Mouse (Mus musculus) kidney, postnatal 36 days (tissue): Measurements from ENCODE around the gene Adcy10.

ENCODE experiments used
- DNase-seq, 2 experiments: peaks; one replicate each; pipeline ENCODE4 v3.0.0; 2021 to 2022; ENCODE audit warnings: mixed read lengths in 2 of 2

Gene Adcy10

DNA sequence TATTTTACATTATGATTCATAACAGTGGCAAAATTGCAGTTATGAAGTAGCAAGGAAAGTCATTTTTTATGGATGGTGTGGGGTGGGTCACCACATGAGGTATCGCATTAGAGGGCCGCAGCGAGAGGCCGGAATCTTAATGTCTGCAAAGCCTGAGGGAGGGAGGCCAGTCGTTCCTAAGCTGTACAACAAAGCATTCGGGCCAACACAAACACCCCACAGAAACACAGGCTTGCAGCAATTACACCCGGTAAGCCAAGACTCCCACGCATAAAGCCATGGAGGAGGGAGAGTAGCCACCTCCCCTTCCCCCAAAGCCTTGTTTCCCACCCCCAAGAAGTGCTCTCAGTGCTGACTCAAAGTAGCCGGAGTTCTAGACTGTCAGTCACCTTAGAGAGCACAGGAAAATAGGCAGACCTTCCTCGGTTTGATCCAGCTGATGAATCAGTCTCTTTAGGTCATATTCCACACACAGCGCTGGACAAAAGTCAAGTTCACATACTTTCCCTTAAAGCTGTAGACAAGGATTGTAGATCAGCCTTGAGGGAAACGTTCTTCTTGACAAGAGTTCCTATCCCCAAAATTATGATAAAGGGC, 51.2 kb downstream of the Adcy10 start:
- DNase-seq, result peak; percentile 14 to 38

GRCm38 (mm10) chr1:165537241-165537807, 52.3 kb downstream of the Adcy10 start:
- no peak for DNase-seq

DNA sequence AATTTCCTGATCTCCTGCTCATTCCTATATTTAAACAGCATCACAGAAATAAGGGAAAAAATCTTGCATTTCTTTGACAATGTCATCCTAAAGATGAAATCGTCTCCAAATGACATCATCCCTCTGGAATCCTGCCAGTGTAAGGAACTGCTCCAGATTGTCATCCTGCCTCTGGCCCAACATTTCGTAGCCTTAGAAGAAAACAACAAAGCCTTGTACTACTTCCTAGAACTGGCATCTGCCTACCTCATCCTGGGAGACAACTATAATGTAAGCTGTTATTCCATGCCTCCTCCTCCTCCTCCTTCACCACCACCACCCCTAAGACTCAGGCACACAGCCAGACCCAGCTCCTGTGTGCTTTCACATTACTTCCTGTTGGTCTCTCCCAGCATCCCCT, 71.7 kb downstream of the Adcy10 start:
- no peak for DNase-seq

DNA sequence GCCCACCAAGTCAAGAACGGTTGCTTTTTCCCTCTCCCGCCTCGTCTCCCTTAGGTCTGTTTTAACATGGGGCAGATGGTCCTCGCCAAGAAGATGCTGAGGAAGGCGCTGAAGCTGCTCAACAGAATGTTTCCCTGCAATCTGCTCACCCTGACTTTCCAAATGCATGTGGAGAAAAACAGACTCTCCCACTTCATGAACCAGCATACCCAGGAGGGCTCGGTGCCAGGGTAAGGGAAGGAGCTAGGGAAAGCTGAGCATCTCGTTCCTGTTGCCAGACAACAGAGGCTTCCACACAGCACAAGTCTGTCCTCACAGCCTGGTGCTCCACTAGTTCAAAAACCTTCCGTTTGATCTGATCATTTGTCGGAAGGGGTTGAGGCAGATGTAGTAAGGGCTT, 74.1 kb downstream of the Adcy10 start:
- no peak for DNase-seq

DNA sequence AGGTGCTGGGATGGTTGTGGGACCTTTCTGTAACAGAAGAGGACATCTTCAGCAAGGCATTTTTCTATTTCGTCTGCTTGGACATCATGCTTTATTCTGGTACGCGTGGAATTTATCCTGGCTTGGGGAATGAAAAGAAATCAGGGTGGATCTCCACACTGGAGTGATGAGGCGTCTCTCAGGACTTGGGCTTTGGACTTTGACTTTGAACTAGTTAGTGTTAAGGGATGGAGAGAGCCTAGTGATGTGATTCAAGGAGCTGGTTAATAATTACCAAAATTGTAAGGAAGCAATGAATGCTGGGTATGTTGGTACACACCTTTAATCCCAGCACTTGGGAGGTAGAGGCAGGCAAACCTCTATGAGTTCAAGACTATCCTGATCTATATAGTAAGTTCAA, 80.3 kb downstream of the Adcy10 start:
- peak; percentile 22 to 65 for DNase-seq

DNA sequence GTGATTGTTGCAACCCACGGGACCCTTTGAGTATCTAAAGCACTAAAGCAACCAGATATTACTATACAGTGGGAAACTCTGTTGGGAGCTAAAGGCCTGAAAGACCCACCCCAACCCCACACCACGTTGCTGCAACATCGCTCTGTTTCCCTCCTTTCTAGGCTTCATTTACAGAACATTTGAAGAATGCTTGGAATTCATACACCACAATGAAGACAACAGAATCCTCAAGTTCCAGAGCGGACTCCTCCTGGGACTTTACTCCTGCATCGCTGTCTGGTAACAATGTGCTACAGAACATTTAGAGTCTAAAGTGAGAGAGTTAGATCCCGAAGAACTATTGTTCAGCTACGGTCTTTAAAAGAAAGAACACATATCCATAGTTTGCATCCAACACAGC, 82.5 kb downstream of the Adcy10 start:
- no peak for DNase-seq

GRCm38 (mm10) chr1:165576005-165576404, 91.0 kb downstream of the Adcy10 start:
- DNase-seq, result no peak

DNA sequence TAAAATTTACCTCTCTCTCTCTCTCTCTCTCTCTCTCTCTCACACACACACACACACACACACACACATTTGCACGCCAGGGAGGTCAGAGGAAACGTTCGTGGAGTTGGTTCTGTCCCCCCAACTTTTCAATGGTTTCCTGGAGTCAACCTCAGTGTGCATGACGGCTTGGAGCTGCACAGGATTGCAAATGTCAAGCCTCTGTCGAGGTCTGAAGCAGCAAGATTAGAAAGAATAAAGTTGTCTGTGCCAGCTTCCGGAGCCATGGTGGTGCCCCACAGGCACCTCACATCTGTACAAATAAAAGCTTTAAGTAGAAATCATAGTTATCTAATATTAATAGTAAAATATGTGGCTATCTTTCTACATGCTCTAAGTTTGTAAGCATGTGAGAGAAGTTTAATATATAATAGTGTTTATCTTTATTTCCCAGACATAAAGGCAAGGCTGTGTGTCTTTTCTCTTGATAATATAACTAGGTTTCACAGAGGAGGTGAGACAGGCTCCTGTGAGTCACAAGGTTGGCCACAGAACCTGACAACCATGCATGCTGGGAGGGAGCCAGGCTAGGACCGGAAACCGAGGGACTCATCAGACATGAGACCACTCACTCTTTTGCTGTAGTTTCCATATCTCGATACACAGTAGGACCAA, 91.6 kb downstream of the Adcy10 start:
- no peak for DNase-seq

DNA sequence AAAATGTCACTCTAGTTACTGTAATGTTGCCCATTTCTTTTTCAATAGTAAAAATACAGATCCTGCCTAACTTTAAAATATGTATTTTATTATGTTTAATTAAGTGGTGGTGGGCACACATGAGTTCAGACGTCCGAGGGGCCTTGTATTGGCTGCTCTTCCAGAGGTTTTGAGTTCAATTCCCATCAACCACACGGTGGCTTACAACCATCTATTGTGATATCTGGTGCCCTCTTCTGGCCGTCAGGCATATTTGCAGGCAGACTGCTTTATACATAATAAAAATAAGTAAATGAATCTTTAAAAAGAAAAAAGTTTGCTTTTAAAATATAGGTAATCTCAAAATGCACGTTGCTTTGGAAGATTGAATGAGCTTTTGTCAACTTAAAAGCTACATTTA, 94.3 kb downstream of the Adcy10 start:
- DNase-seq, result no peak

- DNase-seq, result no peak
These were observed 96.3 kb downstream of the Adcy10 start for GRCm38 (mm10) chr1:165581255-165581654.

- DNase-seq, result peak; percentile 92 to 96
These were observed 98.7 kb downstream of the Adcy10 start for GRCm38 (mm10) chr1:165583529-165584184.

DNA sequence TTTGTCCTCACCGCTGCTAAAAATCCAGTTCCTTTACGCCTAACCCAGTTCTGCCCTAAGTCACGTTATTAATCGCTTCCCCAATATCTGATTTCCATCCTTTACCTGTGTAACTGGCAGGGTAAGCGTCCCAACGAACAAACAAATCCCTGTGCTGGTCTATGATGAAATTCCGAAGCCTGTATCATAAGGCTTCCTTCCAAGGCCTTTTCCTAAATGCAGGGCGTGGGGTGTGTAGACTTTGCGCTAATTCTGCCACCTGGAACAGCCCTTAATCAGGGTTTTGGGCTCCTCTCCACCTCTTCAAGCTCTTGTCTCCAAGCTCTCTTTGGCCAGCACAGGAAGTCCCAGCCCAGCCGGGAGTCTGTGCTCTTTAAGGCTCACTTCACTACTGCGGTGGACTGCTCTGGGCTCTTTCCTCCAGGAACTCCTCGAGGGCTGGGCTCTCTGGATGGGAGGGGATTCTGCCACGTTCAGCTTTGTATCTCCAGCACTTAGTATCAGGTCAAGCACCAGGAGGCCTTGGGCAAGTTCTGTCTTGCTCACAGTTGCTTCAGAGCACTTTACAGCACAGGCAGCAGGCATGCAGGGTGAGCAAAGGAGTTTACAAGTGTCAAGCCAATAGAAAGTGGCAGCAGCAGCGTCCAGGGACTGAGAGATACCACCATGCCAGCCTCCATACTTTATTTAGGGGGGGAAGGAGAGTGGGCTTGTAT, 100.6 kb downstream of the Adcy10 start:
- DNase-seq, result peak; percentile 34 to 41

GRCm38 (mm10) chr1:165586366-165586765, 101.4 kb downstream of the Adcy10 start:
- no peak for DNase-seq

- DNase-seq, result no peak
These were observed 102.9 kb downstream of the Adcy10 start for GRCm38 (mm10) chr1:165587845-165588244.

DNA sequence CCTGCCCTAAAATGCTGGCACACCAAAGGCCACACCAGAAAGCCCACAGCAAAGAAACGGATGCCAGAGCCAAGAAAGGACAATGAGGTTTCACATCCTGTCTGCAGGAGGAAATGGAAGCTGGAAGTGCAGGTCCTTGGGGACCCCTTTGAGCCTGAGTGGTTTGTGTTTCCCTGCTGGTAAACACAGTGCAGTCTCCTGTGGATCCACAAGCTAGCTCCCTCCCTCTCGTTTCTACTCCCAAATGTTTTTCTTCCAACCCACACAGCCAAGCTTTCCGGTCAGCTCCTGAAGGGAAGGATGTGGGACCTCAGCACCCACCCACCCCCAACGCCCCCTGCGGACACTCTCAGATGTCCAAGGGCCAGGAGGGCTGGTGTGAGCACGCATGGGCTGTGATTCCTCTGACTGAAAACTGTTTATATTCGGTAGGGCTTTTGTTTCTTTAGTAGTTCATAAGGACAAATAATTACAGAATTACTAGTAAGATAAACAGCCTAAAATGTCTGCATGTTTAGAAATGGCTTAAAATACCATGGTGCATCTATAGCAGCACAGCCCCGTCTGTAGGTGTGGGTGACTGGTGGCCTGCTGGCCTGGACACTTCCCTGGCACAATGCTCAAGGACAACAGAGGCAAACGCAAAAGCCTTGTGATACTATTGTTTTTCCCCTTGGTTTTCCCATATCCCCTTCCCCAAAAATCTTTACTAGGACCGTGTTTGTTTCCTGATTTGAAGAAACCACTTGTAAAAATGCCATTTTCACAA, 104.5 kb downstream of the Adcy10 start:
- peak; percentile 66 to 83 for DNase-seq

GRCm38 (mm10) chr1:165590760-165591159, 105.8 kb downstream of the Adcy10 start:
- DNase-seq, result no peak

DNA sequence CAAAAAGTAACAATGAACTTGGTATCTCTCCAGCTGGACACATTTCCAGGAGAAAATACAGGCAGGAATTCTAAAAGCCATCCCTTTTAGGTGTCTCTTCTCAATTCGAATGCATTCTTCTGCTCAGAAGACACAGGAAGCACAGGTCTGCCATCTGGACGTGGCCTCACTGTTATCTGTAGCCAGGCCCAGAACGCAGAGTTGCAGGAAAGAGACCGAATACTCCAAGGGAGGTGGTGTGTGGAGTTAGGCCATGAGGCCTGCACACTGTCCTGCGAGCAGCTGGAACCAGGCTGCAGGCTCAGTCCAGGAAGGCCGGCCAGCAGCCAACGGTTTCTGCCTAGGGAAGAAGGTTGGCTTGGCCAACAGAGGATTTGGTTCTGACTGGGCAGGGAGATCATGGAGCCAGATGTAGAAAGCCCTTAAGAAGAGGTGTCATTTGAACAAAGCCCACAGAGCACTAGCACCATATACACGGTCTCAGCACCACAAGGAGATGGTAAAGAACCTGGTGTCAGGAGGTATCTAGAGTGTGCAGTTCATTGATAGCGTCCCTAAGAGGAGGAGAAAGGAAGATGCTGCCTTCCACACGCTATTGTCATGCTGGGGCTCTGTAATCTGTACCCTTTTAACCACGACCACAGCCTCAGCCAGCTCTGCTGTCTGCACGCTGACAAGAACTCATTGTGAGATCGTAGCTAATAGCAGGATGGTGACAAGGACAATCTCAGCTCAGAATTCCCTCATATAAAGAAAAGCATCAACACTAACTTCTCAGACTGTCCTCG, 107.5 kb downstream of the Adcy10 start:
- DNase-seq, result no peak

DNA sequence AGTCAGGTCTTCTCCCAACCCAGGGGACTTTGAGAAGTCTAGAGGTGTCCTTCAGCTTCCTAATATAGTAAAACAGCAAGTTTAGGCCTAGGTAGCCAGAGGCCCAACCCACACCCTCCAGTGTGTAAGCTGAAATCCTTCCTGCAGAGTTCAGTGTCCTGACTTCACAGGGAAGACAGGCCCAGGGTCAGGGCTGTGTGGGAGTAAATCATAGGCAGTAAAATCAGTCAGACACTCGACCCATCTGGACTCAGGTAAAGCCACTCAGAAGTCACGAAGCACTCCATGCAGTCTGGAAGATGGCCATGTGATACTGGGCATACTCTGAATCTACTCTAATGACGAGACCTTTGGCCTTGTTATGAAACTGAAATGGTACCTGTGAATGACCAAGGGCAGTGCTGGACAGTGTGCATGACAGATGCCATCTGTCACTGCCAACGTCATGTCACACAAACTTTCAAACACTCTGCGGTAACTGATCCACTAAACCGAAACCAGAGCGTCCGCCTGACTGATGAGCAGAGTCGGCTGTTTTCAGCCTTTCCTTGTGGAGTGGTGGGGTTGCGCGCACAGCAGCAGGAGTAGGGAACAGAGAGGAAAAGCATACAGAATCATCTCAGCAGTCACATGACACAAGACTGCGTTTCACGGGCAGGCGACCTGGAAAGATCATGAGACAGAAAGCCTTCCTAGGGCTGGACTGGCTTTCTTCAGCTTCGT, 109.9 kb downstream of the Adcy10 start:
- DNase-seq, result peak in 1 of 2 experiments; percentile 43

GRCm38 (mm10) chr1:165601775-165602280, 116.8 kb downstream of the Adcy10 start:
- DNase-seq, result no peak

GRCm38 (mm10) chr1:165603218-165603617, 118.2 kb downstream of the Adcy10 start:
- DNase-seq, result no peak

DNA sequence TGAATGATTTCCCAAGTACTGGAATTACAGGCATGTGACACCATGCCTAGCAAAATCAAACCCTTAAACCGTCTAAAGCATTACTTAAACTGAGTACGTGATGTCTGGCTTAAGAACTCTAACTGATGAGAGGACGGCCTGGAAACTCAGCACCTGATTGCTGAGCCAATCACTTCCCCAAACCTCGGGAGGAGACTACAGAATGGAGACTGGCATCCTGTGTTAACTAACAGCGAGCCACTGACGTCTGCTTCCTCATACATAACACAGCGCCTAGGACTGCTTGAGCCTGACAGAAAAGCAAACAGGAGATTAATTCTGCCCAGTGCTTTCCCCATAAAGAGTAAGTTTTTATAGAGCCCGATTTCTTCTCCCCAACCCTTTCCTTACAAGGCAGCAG, 119.2 kb downstream of the Adcy10 start:
- DNase-seq, result no peak
